Mouse (Mus musculus): Measurements from ENCODE around the gene Tmod3. TPM values are rescaled to one million over a fixed set of nuclear protein-coding genes. Genes with fewer than 3 reads are reported as not detected.

Gene Tmod3
- polyA plus RNA-seq, 1 experiment from 2014 or later = 74.6 TPM

DNA sequence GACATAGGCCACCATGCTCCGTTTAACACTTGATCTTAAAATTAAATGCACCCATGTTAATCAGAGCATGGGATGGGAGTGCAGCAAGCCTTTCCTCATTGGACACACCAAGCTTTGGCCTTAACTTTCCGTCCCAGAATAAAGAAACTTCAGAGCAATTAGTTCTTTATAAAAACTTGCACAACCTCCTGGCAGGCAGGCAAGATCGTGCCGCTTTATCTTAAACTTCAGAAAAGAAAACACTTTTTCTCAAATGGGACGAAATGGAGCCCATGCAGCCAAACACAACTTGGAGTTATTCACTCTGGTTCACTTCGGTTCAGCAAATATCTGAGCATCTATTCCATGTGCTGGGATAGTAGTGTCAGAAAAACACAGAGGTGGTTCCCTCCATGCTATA is 19.9 kb upstream of the Tmod3 start:
- Histone ChIP-seq H3K36me3 (no peaks in the 10 kb centered on the region), H3K9ac (no peak overlapping the region), H3K4me1 (replicated peaks) (no peaks in the 10 kb centered on the region), H3K4me3 (no peak overlapping the region), H3K27ac (ENCODE audit: poor library complexity, severe bottlenecking) (no peak overlapping the region), H3K9me3 (replicated peaks) (no peaks in the 10 kb centered on the region), H3K27me3 (replicated peaks) (no peaks in the 10 kb centered on the region), H3K4me2 (no peak overlapping the region)
- ATAC-seq (ENCODE audit: insufficient number of reproducible peaks, low FRiP score) = no peak
- 68% methylated on average over 6 of the region's 6 CpGs for WGBS

DNA sequence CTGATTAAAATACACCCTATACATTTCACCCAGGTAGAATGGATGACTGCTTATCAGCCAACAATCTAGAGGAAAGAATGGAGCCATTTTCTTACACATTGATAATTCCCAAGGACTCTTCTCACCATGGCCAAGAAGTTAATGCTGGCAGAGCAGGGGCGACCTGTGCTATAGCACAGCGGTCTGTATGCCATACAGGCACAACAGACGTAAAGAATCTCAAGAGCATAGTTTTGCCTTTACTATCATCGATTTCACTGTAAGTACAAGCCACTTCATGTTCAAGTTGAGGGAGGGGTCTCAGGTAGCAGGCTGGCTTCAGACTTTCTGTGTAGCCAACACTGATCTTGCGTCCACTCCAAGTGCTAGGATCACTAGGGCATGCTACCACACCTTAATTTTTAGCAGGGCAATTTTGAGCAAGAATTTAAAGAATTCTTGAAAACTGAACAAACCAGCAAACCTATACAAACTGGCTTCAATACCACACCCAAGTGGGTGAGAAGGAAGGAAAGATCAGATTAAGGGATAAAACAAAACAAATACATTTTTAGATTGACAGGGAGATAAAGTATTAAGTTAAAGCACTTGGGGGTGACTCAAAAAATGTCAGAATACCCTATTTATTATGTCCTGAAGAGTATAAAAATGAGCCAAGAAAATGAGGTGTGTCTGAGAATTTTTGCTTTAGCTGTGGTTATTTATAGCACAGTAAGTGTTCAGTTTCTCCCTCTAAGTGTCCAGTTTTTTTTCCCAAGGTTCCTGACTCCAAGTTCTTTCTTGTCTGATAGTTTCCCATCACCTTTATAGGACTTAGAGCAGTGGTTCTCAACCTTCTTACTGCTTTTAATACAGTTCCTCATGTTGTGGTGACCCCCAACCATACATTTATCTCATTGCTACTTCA is 11.8 kb upstream of the Tmod3 start:
- WGBS = 86% methylated on average over 5 of the region's 5 CpGs
- H3K9ac ChIP-seq = no peak overlapping the region
- H3K4me1 ChIP-seq (replicated peaks) = no peaks in the 10 kb centered on the region
- H3K36me3 ChIP-seq = no peaks in the 10 kb centered on the region
- no peaks in the 10 kb centered on the region for H3K9me3 ChIP-seq (replicated peaks)
- H3K27ac ChIP-seq (ENCODE audit: poor library complexity, severe bottlenecking) = no peak overlapping the region
- H3K4me3 ChIP-seq = no peak overlapping the region
- ATAC-seq (ENCODE audit: insufficient number of reproducible peaks, low FRiP score) = no peak
- no peaks in the 10 kb centered on the region for H3K27me3 ChIP-seq (replicated peaks)
- no peak overlapping the region for H3K4me2 ChIP-seq

DNA sequence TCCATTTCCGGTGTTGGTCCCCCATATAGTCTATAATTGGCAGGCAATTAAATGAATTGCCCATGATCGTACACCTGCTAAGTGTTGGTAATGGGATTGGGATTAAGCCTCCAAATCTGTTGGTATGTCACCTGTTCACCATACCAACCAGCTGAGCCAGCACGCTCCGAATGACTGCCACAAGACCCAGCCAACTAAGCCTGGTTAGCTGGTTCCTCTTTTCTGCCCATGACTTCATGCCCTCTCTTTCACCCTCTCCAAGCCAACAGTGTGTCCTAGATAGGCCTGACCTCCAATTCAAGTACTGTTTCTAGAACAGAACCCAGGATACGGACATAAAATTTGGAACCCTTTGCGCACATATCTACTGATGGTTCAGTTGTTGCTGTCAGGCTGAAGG is 8.9 kb upstream of the Tmod3 start:
- no peaks in the 10 kb centered on the region for H3K4me1 ChIP-seq (replicated peaks)
- H3K4me3 ChIP-seq = no peak overlapping the region
- H3K9me3 ChIP-seq (replicated peaks) = no peaks in the 10 kb centered on the region
- WGBS = 92% methylated on average over 6 of the region's 6 CpGs
- no peak overlapping the region for H3K27ac ChIP-seq (ENCODE audit: poor library complexity, severe bottlenecking)
- ATAC-seq (ENCODE audit: insufficient number of reproducible peaks, low FRiP score) = no peak
- no peaks in the 10 kb centered on the region for H3K27me3 ChIP-seq (replicated peaks)
- no peaks in the 10 kb centered on the region for H3K36me3 ChIP-seq
- H3K4me2 ChIP-seq = no peak overlapping the region
- no peak overlapping the region for H3K9ac ChIP-seq

DNA sequence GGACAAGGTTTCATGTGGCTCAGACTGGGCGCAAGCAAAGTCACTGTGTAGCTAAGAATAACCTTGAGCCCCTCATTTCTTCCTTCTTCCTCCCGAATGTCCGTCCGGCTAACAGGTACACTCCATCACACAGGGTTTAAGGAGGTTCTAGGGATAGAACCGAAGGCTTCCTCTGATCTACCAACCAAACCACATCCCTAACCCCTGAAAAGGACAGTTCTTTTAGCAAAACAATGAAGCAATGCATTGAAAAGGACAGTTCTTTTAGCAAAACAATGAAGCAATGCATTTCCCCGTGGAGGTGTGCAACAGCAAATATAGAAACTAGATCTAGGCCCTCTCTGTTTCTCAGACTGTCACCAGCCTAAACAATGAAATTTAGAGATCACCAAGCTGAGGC is 5.4 kb upstream of the Tmod3 start:
- no peak overlapping the region for H3K27ac ChIP-seq (ENCODE audit: poor library complexity, severe bottlenecking)
- 80% methylated on average over 6 of the region's 6 CpGs for WGBS
- no peak overlapping the region for H3K9ac ChIP-seq
- H3K9me3 ChIP-seq (replicated peaks) = no peaks in the 10 kb centered on the region
- no peaks in the 10 kb centered on the region for H3K36me3 ChIP-seq
- H3K4me2 ChIP-seq = no peak overlapping the region
- no peaks in the 10 kb centered on the region for H3K27me3 ChIP-seq (replicated peaks)
- H3K4me3 ChIP-seq = no peak overlapping the region
- no peaks in the 10 kb centered on the region for H3K4me1 ChIP-seq (replicated peaks)
- no peak for ATAC-seq (ENCODE audit: insufficient number of reproducible peaks, low FRiP score)

DNA sequence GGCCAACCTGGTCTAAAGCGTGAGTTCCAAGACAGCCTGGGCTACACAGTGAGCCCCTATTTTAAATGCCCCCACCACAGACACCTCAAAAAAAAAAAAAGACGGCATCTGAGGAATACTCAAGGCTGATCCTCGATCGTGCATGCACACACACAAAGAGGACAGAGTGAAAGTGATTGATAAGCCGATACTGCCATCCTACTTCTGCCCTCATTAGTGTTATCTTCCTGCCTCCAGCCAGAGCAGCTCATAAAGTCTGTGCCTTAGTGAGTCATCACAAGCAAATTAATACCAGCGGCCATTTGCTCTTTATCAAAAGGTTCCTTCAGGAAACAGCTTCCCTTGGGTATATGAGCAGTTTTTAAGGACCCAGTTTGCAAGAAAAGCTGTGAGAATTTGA is 4.2 kb upstream of the Tmod3 start:
- no peak for ATAC-seq (ENCODE audit: insufficient number of reproducible peaks, low FRiP score)
- H3K9me3 ChIP-seq (replicated peaks) = no peaks in the 10 kb centered on the region
- 61% methylated on average over 6 of the region's 6 CpGs for WGBS

DNA sequence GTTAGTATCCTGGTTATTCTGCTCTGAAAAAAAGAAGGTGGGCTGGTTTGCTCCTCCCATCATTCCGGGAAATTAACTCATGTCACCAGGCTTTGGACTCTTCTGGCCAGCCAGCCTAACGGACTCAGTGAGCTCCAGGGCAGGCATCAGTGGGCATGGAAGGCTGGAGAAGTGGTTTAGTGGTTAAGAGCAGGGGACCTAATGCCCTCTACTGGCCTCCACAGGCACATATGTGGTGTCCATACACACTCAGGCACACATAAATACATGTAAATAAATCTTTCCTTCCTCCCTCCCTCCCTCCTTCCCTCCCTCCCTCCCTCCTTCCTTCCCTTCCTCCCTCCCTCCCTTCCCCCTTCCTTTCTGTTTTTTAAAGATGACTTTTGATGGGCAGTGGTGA is 3.7 kb upstream of the Tmod3 start:
- Histone ChIP-seq H3K27ac (ENCODE audit: poor library complexity, severe bottlenecking) (no peak overlapping the region), H3K9me3 (replicated peaks) (no peaks in the 10 kb centered on the region), H3K27me3 (replicated peaks) (no peaks in the 10 kb centered on the region), H3K4me1 (replicated peaks) (no peaks in the 10 kb centered on the region), H3K36me3 (no peaks in the 10 kb centered on the region), H3K4me3 (no peak overlapping the region), H3K4me2 (no peak overlapping the region), H3K9ac (no peak overlapping the region)
- ATAC-seq (ENCODE audit: insufficient number of reproducible peaks, low FRiP score) = no peak
- WGBS = 64% methylated on average over 2 of the region's 2 CpGs

More for the DNA sequence above, 4.2 kb upstream of the Tmod3 start:
- H3K27ac ChIP-seq (ENCODE audit: poor library complexity, severe bottlenecking) = no peak overlapping the region
- no peak overlapping the region for H3K9ac ChIP-seq
- H3K4me3 ChIP-seq = no peak overlapping the region
- no peak overlapping the region for H3K4me2 ChIP-seq
- H3K4me1 ChIP-seq (replicated peaks) = no peaks in the 10 kb centered on the region
- no peaks in the 10 kb centered on the region for H3K27me3 ChIP-seq (replicated peaks)
- H3K36me3 ChIP-seq = no peaks in the 10 kb centered on the region

DNA sequence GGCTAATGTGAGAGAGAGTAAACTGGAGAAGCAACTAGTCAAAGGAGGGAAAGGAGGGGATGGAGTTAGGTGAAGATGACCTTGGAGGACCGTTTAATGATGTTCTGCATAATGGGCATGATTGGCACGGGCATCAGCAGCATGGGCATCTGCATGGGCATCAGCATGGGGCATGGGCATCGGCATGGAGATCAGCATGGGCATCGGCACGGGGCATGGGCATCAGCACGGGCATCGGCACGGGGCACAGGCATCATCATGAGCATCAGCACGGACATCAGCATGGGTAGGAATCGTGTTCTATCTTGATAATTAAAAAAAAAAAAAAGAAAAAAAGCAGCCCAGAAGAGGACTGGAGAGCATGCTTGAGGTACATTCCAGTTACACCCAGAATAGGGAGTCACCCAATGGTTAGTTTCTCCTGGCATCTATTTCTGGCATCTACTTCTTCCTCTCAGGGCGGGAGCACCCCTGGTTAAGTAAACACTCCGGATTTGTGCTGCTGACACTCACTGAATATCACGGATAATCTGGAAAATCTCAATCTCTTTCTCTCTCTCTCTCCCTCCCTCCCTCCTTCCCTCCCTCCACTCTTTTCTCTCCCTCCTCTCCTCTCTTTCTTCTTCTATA is 1.7 kb upstream of the Tmod3 start:
- 75% methylated on average over 13 of the region's 13 CpGs for WGBS
- Histone ChIP-seq H3K4me3 (no peak overlapping the region), H3K27ac (ENCODE audit: poor library complexity, severe bottlenecking) (no peak overlapping the region), H3K36me3 (no peaks in the 10 kb centered on the region), H3K27me3 (replicated peaks) (no peaks in the 10 kb centered on the region), H3K4me2 (no peak overlapping the region), H3K9ac (no peak overlapping the region), H3K9me3 (replicated peaks) (no peaks in the 10 kb centered on the region), H3K4me1 (replicated peaks) (peaks cover 12% of the 10 kb centered on the region)
- no peak for ATAC-seq (ENCODE audit: insufficient number of reproducible peaks, low FRiP score)

DNA sequence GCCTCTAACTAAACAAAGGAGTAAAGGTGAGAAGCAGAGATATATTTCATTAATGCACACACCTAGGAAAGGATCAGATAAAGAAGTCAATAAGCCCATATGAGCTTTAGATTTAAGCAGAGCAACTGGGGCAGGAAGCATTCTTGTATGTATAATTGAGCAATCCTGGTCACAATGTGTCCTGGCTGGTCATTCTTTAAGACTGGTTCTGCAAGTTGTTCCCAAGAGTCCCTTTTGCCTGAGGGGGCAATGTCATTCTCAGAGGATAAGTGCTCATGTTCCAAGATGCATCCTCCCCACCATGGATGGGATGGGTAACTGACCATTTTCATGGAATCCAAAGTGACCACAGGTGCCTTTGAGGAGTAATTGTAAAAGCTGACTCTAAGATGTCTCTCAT is 896 bp upstream of the Tmod3 start:
- Histone ChIP-seq H3K27ac (ENCODE audit: poor library complexity, severe bottlenecking) (no peak overlapping the region), H3K4me1 (replicated peaks) (peaks cover 12% of the 10 kb centered on the region), H3K4me3 (no peak overlapping the region), H3K36me3 (no peaks in the 10 kb centered on the region), H3K9ac (no peak overlapping the region), H3K9me3 (replicated peaks) (no peaks in the 10 kb centered on the region), H3K27me3 (replicated peaks) (no peaks in the 10 kb centered on the region), H3K4me2 (no peak overlapping the region)
- no peak for ATAC-seq (ENCODE audit: insufficient number of reproducible peaks, low FRiP score)

DNA sequence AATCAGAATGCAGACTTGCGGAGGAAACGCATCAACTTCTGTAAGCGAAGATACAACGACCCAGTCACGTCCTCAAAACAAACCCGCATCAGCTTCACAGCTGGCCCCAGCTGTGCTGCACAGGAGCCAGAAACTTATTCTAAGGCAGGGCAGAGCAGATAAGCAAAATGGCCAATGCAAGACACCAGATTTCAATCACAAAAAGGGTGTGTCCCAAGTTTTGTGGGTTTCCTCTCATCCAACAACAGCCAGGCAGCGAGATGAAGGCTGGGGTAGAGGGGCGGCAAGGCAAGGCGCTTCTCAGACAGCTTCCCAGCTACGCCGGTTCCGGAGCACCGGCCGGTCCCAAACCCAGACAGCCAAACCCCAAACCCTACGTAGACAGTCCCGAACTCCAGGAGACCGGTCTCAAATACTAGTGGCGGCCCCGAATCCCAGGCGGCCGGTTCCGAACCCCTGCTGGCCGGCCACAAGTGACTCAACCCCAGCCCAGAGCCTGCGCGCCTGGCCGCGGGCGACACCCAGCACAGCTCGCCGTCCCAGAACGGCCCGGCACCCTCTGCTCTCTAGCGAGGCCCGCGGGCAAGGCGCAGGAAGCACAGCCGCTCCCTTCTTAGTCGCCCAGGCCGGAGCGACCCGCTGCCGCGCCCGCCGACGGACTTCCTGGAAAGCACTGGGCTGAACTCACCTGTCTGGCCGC is 495 bp downstream of the Tmod3 start:
- H3K9ac ChIP-seq = peak overlapping the region; percentile 91
- no peaks in the 10 kb centered on the region for H3K27me3 ChIP-seq (replicated peaks)
- H3K9me3 ChIP-seq (replicated peaks) = no peaks in the 10 kb centered on the region
- peak overlapping the region; percentile 90 for H3K27ac ChIP-seq (ENCODE audit: poor library complexity, severe bottlenecking)
- under 1% methylated on average over 46 of the region's 47 CpGs for WGBS
- H3K36me3 ChIP-seq = no peaks in the 10 kb centered on the region
- H3K4me3 ChIP-seq = peak overlapping the region; percentile 88
- H3K4me1 ChIP-seq (replicated peaks) = peaks cover 13% of the 10 kb centered on the region
- peak overlapping the region; percentile 90 for H3K4me2 ChIP-seq
- ATAC-seq (ENCODE audit: insufficient number of reproducible peaks, low FRiP score) = peak; percentile 88

DNA sequence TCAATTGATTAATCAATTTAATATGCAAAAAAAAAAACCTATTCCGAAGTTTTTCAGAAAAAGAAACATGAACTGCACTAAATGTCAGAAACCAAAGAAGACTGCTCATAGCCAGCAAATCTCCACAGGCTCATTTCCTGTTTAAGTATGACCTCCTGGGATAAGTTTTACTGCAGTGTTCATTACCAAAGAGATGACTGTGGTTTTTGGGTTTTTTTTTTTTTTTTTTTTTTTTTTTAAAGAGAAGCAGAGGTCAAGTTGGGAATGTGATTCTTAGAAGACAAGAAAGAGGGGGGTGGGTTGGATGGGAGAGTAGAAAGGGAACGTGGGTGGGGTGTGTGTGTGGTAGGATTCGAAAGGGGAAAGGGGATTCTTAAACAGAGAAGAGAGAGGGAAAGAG is 1.1 kb downstream of the Tmod3 start:
- no peaks in the 10 kb centered on the region for H3K9me3 ChIP-seq (replicated peaks)
- ATAC-seq (ENCODE audit: insufficient number of reproducible peaks, low FRiP score) = no peak
- peaks cover 19% of the 10 kb centered on the region for H3K4me1 ChIP-seq (replicated peaks)
- 31% methylated on average over 3 of the region's 3 CpGs for WGBS
- H3K27ac ChIP-seq (ENCODE audit: poor library complexity, severe bottlenecking) = peak overlapping the region; percentile 90
- no peaks in the 10 kb centered on the region for H3K27me3 ChIP-seq (replicated peaks)
- no peaks in the 10 kb centered on the region for H3K36me3 ChIP-seq
- peak overlapping the region; percentile 90 for H3K4me2 ChIP-seq
- H3K4me3 ChIP-seq = peak overlapping the region; percentile 88
- H3K9ac ChIP-seq = peak overlapping the region; percentile 91

DNA sequence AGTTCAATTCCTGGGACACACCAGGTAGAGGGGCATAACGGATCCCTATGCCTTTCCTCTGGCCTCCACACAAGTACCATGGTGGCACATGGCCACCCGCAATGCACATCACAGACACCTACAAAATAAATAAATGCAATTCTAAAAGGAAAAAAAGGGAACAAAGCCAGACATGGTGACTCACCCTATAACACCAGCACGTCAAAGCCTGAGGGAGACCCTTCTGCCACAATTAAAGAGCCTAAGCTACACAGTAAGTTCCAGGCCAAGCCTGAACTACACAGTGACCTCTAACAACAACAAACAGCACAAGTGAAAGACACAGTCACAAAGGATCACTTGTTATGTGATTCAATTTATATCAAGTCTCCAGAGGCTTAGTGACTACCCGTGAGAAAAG is 5.7 kb downstream of the Tmod3 start:
- Histone ChIP-seq H3K27me3 (replicated peaks) (no peaks in the 10 kb centered on the region), H3K4me2 (no peak overlapping the region), H3K4me1 (replicated peaks) (peaks cover 32% of the 10 kb centered on the region), H3K9ac (no peak overlapping the region), H3K9me3 (replicated peaks) (no peaks in the 10 kb centered on the region; the same call in 1 of the 2 replicates), H3K4me3 (no peak overlapping the region), H3K27ac (ENCODE audit: poor library complexity, severe bottlenecking) (no peak overlapping the region), H3K36me3 (0 out of 2 replicates have a peak, but pooled peaks cover 4% of the 10 kb centered on the region)
- 71% methylated on average over 4 of the region's 4 CpGs for WGBS
- ATAC-seq (ENCODE audit: insufficient number of reproducible peaks, low FRiP score) = no peak

All from heart, embryonic 12.5 days (tissue).